Mouse (Mus musculus) liver, postnatal 0 days (tissue): ENCODE measurements at regions not wholly inside any gene's neighbourhood (a gene's known extent, or its start where the extent isn't known, plus 50 kb on each side); places are given as distances from the start of the nearest gene placed in this dataset.

Experiments
- CTCF ChIP-seq: sonication (generic); IDR thresholded peaks from 2 replicates; pipeline ENCODE4 v1.5.1; 2016; ENCODE audit warnings: antibody characterized with exemption, low read depth
- EP300 ChIP-seq: IDR thresholded peaks from 2 replicates; pipeline ENCODE4 v1.6.1; 2016; ENCODE audit warnings: antibody characterized with exemption, low read depth, mild to moderate bottlenecking

- no peak for TF ChIP-seq CTCF
- no peak for TF ChIP-seq EP300
Observed at GRCm38 (mm10) chr3:104343096-104343495, 122.9 kb upstream of the Magi3 start.
